Mouse (Mus musculus): ENCODE data around the gene Cdkn2c.

DNA sequence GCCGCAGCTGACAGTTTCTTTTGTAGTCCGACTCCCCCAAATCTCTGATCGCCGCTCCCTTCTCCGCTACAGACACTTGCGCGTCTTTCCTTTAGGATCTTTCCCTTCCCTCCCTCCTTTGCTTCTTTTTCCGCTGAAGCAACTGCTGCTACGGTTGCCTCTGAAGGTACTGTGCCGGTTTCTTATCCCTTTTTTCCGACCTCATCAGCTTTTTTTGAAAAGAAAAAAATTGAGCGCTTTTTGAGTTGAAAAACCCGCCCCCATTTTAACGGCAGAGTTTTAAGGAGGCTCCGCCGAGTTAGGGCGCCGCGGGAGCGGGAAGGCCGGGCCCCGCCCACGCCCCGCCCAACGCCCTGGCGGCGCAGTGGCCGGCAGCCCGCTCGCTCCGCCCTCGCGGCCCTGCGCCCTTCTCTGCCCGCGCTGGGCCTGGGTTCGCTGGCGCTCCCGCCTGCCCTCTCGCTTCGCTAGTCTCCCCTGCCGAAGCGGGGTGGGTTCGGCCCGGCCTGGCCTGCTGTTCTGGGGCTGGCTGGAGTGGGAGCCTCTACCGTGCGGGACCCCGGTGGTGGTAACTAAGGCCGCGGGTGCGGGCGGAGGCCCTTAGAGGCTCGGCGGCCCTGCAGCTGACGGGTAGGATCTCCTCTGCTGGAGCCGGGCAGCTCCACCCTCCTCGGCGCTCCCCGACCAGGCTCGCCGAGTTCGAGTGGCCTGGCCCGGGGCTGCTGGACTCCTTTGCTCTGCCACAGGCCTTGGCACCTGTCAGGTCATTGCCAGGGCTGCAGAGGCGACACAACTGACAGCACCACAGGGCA lies at the start of gene Cdkn2c:
- TF ChIP-seq CTCF (IDR thresholded peaks at IDR 0.05; ENCODE audit: insufficient read depth, low read length) (no peak), POLR2A (IDR thresholded peaks at IDR 0.05; ENCODE audit: borderline replicate concordance, extremely low read depth, low read depth, low read length) (peak; percentile 91)
